Mouse (Mus musculus): ENCODE results near the gene Dpp6. TPM values are rescaled to one million over a fixed set of nuclear protein-coding genes. Genes with fewer than 3 reads are reported as not detected.

The Dpp6 gene
- polyA plus RNA-seq, 1 experiment: 0.01 TPM

DNA sequence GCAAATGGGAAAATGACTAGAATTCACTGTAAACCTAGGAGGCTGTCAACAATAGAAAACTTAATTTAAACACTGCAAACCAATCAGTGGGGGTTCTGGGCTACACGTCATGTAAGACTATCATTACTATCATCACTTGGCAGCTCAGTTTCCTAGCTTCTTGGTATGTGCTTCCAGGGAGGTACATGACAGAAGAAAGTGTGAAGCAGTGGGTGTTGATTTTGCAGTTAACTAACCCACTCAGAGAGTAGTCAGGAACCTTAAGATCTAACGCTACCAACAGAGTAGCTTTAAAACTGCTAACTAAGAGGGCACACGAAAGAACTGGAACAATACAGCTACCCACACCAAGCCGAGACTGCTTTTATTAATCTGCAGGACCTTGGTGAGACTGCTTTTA lies 217.9 kb downstream of the Dpp6 start:
- Histone ChIP-seq H3K4me3 (ENCODE audit: insufficient read depth, poor library complexity, severe bottlenecking) (no peak overlapping the region), H3K79me3 (ENCODE audit: low read depth) (no peaks in the 10 kb centered on the region), H3ac (ENCODE audit: control insufficient read depth, insufficient read length, low read depth) (no peak overlapping the region), H3K79me2 (ENCODE audit: control insufficient read depth, insufficient read depth) (no peaks in the 10 kb centered on the region), H3K27me3 (ENCODE audit: control insufficient read depth, insufficient read depth, insufficient read length) (no peaks in the 10 kb centered on the region), H3K36me3 (ENCODE audit: control insufficient read depth, insufficient read depth) (no peaks in the 10 kb centered on the region)
- TF ChIP-seq MAX (IDR thresholded peaks at IDR 0.05): no peak
- TF ChIP-seq USF1 (IDR thresholded peaks at IDR 0.05; ENCODE audit: low read depth): no peak
- no peak for TF ChIP-seq FOSL1 (IDR thresholded peaks at IDR 0.05; ENCODE audit: insufficient read depth, low read length, poor library complexity, severe bottlenecking)
- TF ChIP-seq CEBPB (IDR thresholded peaks at IDR 0.05; ENCODE audit: low read depth): no peak
- no peak for TF ChIP-seq CTCF (IDR thresholded peaks at IDR 0.05; ENCODE audit: control insufficient read depth, insufficient read depth, insufficient read length)
- no peak for TF ChIP-seq MYOD1 (IDR thresholded peaks at IDR 0.05; ENCODE audit: control insufficient read depth, insufficient read length, low read depth)
- no peak for TF ChIP-seq MYOG (IDR thresholded peaks at IDR 0.05; ENCODE audit: control insufficient read depth, extremely low read depth, insufficient read length)

DNA sequence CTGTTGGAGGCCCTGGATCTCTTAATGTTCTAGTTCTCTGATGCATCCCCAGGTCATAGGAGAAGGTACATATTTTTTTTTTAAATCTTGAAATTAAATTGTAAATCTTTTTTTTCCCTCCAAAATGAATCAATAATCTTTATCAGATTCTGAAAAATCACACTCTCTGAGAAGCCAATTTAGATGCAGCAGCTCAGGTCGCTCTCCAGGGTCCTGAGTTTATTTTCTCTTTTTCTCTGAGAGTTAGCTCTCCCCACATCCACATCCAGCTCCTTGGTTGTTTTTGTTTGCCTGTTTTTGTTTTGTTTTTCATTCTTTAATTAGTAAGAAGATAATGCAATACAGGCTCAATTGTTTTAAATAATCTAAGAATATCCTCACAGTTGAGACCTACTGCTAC lies 218.3 kb downstream of the Dpp6 start:
- no peak for TF ChIP-seq CEBPB (IDR thresholded peaks at IDR 0.05; ENCODE audit: low read depth)
- TF ChIP-seq CTCF (IDR thresholded peaks at IDR 0.05; ENCODE audit: control insufficient read depth, insufficient read depth, insufficient read length): no peak
- TF ChIP-seq MYOG (IDR thresholded peaks at IDR 0.05; ENCODE audit: control insufficient read depth, extremely low read depth, insufficient read length): no peak
- TF ChIP-seq FOSL1 (IDR thresholded peaks at IDR 0.05; ENCODE audit: insufficient read depth, low read length, poor library complexity, severe bottlenecking): no peak
- TF ChIP-seq MYOD1 (IDR thresholded peaks at IDR 0.05; ENCODE audit: control insufficient read depth, insufficient read length, low read depth): no peak
- no peak for TF ChIP-seq MAX (IDR thresholded peaks at IDR 0.05)
- Histone ChIP-seq H3K4me3 (ENCODE audit: insufficient read depth, poor library complexity, severe bottlenecking) (no peak overlapping the region), H3K79me3 (ENCODE audit: low read depth) (no peaks in the 10 kb centered on the region), H3K36me3 (ENCODE audit: control insufficient read depth, insufficient read depth) (no peaks in the 10 kb centered on the region), H3K27me3 (ENCODE audit: control insufficient read depth, insufficient read depth, insufficient read length) (no peaks in the 10 kb centered on the region), H3K79me2 (ENCODE audit: control insufficient read depth, insufficient read depth) (no peaks in the 10 kb centered on the region), H3ac (ENCODE audit: control insufficient read depth, insufficient read length, low read depth) (no peak overlapping the region)

DNA sequence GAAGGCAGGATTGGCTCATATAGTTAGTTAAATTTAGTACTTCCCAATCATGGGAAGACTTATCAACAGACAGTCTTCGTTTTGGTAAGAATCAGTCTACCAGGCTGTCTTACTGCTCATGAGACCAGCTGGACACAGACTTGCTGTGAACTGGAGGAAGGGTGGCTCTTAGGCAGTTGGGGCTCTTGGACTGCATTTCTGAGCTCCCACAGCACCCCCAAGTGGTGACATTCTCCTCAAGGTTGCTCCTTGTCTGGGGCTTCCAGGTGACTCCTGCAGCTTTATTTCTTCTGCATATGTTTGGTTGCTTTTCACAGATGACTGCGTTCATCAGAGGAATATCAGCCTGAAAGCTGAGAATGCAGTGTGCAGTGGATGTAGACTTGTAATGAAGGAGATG lies 218.9 kb downstream of the Dpp6 start:
- Histone ChIP-seq H3K27me3 (ENCODE audit: control insufficient read depth, insufficient read depth, insufficient read length) (no peaks in the 10 kb centered on the region), H3ac (ENCODE audit: control insufficient read depth, insufficient read length, low read depth) (no peak overlapping the region), H3K79me2 (ENCODE audit: control insufficient read depth, insufficient read depth) (no peaks in the 10 kb centered on the region)

DNA sequence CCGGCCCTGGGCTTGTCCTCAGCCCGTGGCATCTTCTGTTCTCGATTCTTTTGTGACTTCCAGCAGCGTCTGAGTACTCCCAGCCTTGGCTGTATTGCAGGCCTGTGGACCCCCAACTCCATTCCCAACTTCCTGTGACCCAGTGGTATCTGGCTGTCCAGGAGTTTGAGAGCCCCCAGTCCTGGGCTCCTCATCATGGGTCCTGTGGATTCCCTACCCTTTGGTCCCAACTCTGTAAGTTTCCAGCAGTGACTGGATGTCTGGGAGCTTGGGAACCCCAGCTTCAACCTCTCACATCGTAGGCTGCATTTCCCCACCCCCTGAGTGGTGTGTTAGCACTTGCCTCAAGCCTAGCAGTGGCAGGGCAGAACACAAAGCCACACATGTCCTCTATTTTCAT lies 220.8 kb downstream of the Dpp6 start:
- H3ac ChIP-seq (ENCODE audit: control insufficient read depth, insufficient read length, low read depth): no peak overlapping the region
- H3K79me2 ChIP-seq (ENCODE audit: control insufficient read depth, insufficient read depth): no peaks in the 10 kb centered on the region
- H3K27me3 ChIP-seq (ENCODE audit: control insufficient read depth, insufficient read depth, insufficient read length): no peaks in the 10 kb centered on the region
- no peak for TF ChIP-seq MYOD1 (IDR thresholded peaks at IDR 0.05; ENCODE audit: control insufficient read depth, insufficient read length, low read depth)
- TF ChIP-seq MYOG (IDR thresholded peaks at IDR 0.05; ENCODE audit: control insufficient read depth, extremely low read depth, insufficient read length): no peak
- no peak for TF ChIP-seq CEBPB (IDR thresholded peaks at IDR 0.05; ENCODE audit: low read depth)
- TF ChIP-seq CTCF (IDR thresholded peaks at IDR 0.05; ENCODE audit: control insufficient read depth, insufficient read depth, insufficient read length): no peak
- TF ChIP-seq MAX (IDR thresholded peaks at IDR 0.05): no peak
- no peak for TF ChIP-seq USF1 (IDR thresholded peaks at IDR 0.05; ENCODE audit: low read depth)
- TF ChIP-seq FOSL1 (IDR thresholded peaks at IDR 0.05; ENCODE audit: insufficient read depth, low read length, poor library complexity, severe bottlenecking): no peak
- no peaks in the 10 kb centered on the region for H3K36me3 ChIP-seq (ENCODE audit: control insufficient read depth, insufficient read depth)
- H3K4me3 ChIP-seq (ENCODE audit: insufficient read depth, poor library complexity, severe bottlenecking): no peak overlapping the region
- no peaks in the 10 kb centered on the region for H3K79me3 ChIP-seq (ENCODE audit: low read depth)

More for the DNA sequence above, 218.9 kb downstream of the Dpp6 start:
- Histone ChIP-seq H3K79me3 (ENCODE audit: low read depth) (no peaks in the 10 kb centered on the region), H3K36me3 (ENCODE audit: control insufficient read depth, insufficient read depth) (no peaks in the 10 kb centered on the region), H3K4me3 (ENCODE audit: insufficient read depth, poor library complexity, severe bottlenecking) (no peak overlapping the region)
- TF ChIP-seq CTCF (IDR thresholded peaks at IDR 0.05; ENCODE audit: control insufficient read depth, insufficient read depth, insufficient read length): no peak
- TF ChIP-seq MYOD1 (IDR thresholded peaks at IDR 0.05; ENCODE audit: control insufficient read depth, insufficient read length, low read depth): no peak
- no peak for TF ChIP-seq MYOG (IDR thresholded peaks at IDR 0.05; ENCODE audit: control insufficient read depth, extremely low read depth, insufficient read length)

DNA sequence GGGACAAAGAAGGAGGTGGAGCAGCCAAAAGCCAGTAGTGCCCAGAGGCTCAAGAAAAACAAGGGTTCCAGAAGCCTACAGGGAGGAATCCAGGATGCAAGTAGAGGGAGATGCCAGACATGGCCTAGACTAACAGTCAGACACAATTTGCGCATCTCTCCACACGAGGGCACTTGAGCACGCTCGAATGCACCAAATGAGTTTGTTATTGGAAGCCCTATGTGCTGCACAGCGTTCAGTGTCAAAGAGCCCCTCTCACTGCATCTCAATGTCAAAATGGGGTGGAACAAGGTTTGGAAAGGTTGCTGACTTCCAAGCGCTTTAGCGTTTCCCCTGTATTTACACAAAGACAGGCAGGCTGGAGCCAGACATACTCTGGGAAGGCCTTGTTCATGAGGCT lies 231.2 kb downstream of the Dpp6 start:
- no peaks in the 10 kb centered on the region for H3K79me3 ChIP-seq (ENCODE audit: low read depth)
- no peaks in the 10 kb centered on the region for H3K36me3 ChIP-seq (ENCODE audit: control insufficient read depth, insufficient read depth)
- TF ChIP-seq CTCF (IDR thresholded peaks at IDR 0.05; ENCODE audit: control insufficient read depth, insufficient read depth, insufficient read length) (no peak), MYOD1 (IDR thresholded peaks at IDR 0.05; ENCODE audit: control insufficient read depth, insufficient read length, low read depth) (no peak), MAX (IDR thresholded peaks at IDR 0.05) (no peak), CEBPB (IDR thresholded peaks at IDR 0.05; ENCODE audit: low read depth) (no peak), MYOG (IDR thresholded peaks at IDR 0.05; ENCODE audit: control insufficient read depth, extremely low read depth, insufficient read length) (no peak), USF1 (IDR thresholded peaks at IDR 0.05; ENCODE audit: low read depth) (no peak), FOSL1 (IDR thresholded peaks at IDR 0.05; ENCODE audit: insufficient read depth, low read length, poor library complexity, severe bottlenecking) (no peak)
- H3K4me3 ChIP-seq (ENCODE audit: insufficient read depth, poor library complexity, severe bottlenecking): no peak overlapping the region
- H3K27me3 ChIP-seq (ENCODE audit: control insufficient read depth, insufficient read depth, insufficient read length): no peaks in the 10 kb centered on the region
- H3ac ChIP-seq (ENCODE audit: control insufficient read depth, insufficient read length, low read depth): no peak overlapping the region
- no peaks in the 10 kb centered on the region for H3K79me2 ChIP-seq (ENCODE audit: control insufficient read depth, insufficient read depth)

DNA sequence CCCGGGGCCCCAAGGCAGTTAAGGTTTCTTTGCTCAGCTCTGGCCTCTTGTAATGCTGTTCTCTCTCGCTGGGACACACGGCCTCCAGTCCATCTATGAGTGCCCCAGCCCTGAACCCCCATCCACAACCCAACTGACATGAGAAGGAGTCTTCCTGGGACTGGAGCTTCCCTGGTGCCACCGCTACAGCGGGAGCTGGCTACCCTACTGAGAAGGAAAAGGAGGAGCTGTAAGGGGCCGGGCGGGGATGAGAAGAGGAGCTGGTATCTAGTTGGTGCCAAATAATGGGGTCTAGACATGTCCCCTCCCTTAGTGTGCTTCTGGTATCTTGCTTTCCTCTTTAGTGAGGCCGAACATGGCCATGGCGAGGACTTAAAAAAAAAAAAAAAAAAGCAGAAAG lies 231.9 kb downstream of the Dpp6 start:
- no peak overlapping the region for H3ac ChIP-seq (ENCODE audit: control insufficient read depth, insufficient read length, low read depth)
- H3K79me3 ChIP-seq (ENCODE audit: low read depth): no peaks in the 10 kb centered on the region
- no peaks in the 10 kb centered on the region for H3K79me2 ChIP-seq (ENCODE audit: control insufficient read depth, insufficient read depth)
- H3K36me3 ChIP-seq (ENCODE audit: control insufficient read depth, insufficient read depth): no peaks in the 10 kb centered on the region
- H3K27me3 ChIP-seq (ENCODE audit: control insufficient read depth, insufficient read depth, insufficient read length): no peaks in the 10 kb centered on the region
- TF ChIP-seq USF1 (IDR thresholded peaks at IDR 0.05; ENCODE audit: low read depth): no peak
- TF ChIP-seq MYOG (IDR thresholded peaks at IDR 0.05; ENCODE audit: control insufficient read depth, extremely low read depth, insufficient read length): no peak
- no peak for TF ChIP-seq MAX (IDR thresholded peaks at IDR 0.05)
- no peak for TF ChIP-seq CEBPB (IDR thresholded peaks at IDR 0.05; ENCODE audit: low read depth)
- no peak for TF ChIP-seq CTCF (IDR thresholded peaks at IDR 0.05; ENCODE audit: control insufficient read depth, insufficient read depth, insufficient read length)
- TF ChIP-seq MYOD1 (IDR thresholded peaks at IDR 0.05; ENCODE audit: control insufficient read depth, insufficient read length, low read depth): no peak
- TF ChIP-seq FOSL1 (IDR thresholded peaks at IDR 0.05; ENCODE audit: insufficient read depth, low read length, poor library complexity, severe bottlenecking): no peak
- H3K4me3 ChIP-seq (ENCODE audit: insufficient read depth, poor library complexity, severe bottlenecking): no peak overlapping the region

Measured in C2C12 (cell line).